Mouse (Mus musculus): Measurements from ENCODE around the gene Rexo5. TPM values are rescaled to one million over a fixed set of nuclear protein-coding genes. Genes with fewer than 3 reads are reported as not detected.

Gene Rexo5
- total and polyA plus RNA-seq, 2 experiments = 1.0 to 4.8 TPM

- H3K4me3 ChIP-seq (ENCODE audit: insufficient read depth, low read depth, low read length) = no peak overlapping the region
- DNase-seq (ENCODE audit: extremely low read depth, low read depth, low spot score) = no peak
- H3K27me3 ChIP-seq (ENCODE audit: control insufficient read depth, insufficient read depth, low read length) = no peaks in the 10 kb centered on the region
- H3K36me3 ChIP-seq (ENCODE audit: control insufficient read depth, insufficient read depth, low read length) = peaks cover 25% of the 10 kb centered on the region
- no peak overlapping the region for H3K27ac ChIP-seq (replicated peaks; ENCODE audit: insufficient read depth, low read depth, low read length)
- no peak overlapping the region for H3K9ac ChIP-seq (ENCODE audit: low read depth, low read length)
- no peak for TF ChIP-seq POLR2A (IDR thresholded peaks at IDR 0.05; ENCODE audit: extremely low read depth, insufficient read depth, low read length)
- TF ChIP-seq CTCF (IDR thresholded peaks at IDR 0.05; ENCODE audit: low read depth, low read length) = no peak
- H3K4me1 ChIP-seq (ENCODE audit: control insufficient read depth, insufficient read depth, low read length) = peaks cover 5% of the 10 kb centered on the region; the same call in 1 of the 2 replicates
- no peaks in the 10 kb centered on the region for H3K79me2 ChIP-seq (ENCODE audit: control insufficient read depth, insufficient read depth, low read length)
Observed at GRCm38 (mm10) chr7:119855031-119855430, 61.2 kb downstream of the Rexo5 start.

GRCm38 (mm10) chr7:119859476-119859875, 65.7 kb downstream of the Rexo5 start:
- peaks cover 6% of the 10 kb centered on the region for H3K79me2 ChIP-seq (ENCODE audit: control insufficient read depth, insufficient read depth, low read length)
- WGBS = 89% methylated on average over 6 of the region's 6 CpGs
- H3K36me3 ChIP-seq (ENCODE audit: control insufficient read depth, insufficient read depth, low read length) = peaks cover 26% of the 10 kb centered on the region
- no peak overlapping the region for H3K9ac ChIP-seq (ENCODE audit: low read depth, low read length)
- no peak overlapping the region for H3K4me3 ChIP-seq (ENCODE audit: insufficient read depth, low read depth, low read length)
- H3K27ac ChIP-seq (replicated peaks; ENCODE audit: insufficient read depth, low read depth, low read length) = no peak overlapping the region
- DNase-seq (ENCODE audit: extremely low read depth, low read depth, low spot score) = no peak
- TF ChIP-seq CTCF (IDR thresholded peaks at IDR 0.05; ENCODE audit: low read depth, low read length) (peak; percentile 51), POLR2A (IDR thresholded peaks at IDR 0.05; ENCODE audit: extremely low read depth, insufficient read depth, low read length) (no peak)
- no peaks in the 10 kb centered on the region for H3K27me3 ChIP-seq (ENCODE audit: control insufficient read depth, insufficient read depth, low read length)
- H3K4me1 ChIP-seq (ENCODE audit: control insufficient read depth, insufficient read depth, low read length) = peaks cover 6% of the 10 kb centered on the region

- no peak overlapping the region for H3K4me3 ChIP-seq (ENCODE audit: insufficient read depth, low read depth, low read length)
- peaks cover 26% of the 10 kb centered on the region for H3K36me3 ChIP-seq (ENCODE audit: control insufficient read depth, insufficient read depth, low read length)
- no peaks in the 10 kb centered on the region for H3K27me3 ChIP-seq (ENCODE audit: control insufficient read depth, insufficient read depth, low read length)
- no peak for TF ChIP-seq POLR2A (IDR thresholded peaks at IDR 0.05; ENCODE audit: extremely low read depth, insufficient read depth, low read length)
- no peak for TF ChIP-seq CTCF (IDR thresholded peaks at IDR 0.05; ENCODE audit: low read depth, low read length)
- H3K79me2 ChIP-seq (ENCODE audit: control insufficient read depth, insufficient read depth, low read length) = peaks cover 8% of the 10 kb centered on the region
- peaks cover 6% of the 10 kb centered on the region for H3K4me1 ChIP-seq (ENCODE audit: control insufficient read depth, insufficient read depth, low read length)
- no peak for DNase-seq (ENCODE audit: extremely low read depth, low read depth, low spot score)
- H3K9ac ChIP-seq (ENCODE audit: low read depth, low read length) = no peak overlapping the region
- WGBS = 87% methylated on average over 3 of the region's 3 CpGs
- H3K27ac ChIP-seq (replicated peaks; ENCODE audit: insufficient read depth, low read depth, low read length) = no peak overlapping the region
Observed at GRCm38 (mm10) chr7:119860116-119860515, 66.3 kb downstream of the Rexo5 start.

- peaks cover 10% of the 10 kb centered on the region for H3K4me1 ChIP-seq (ENCODE audit: control insufficient read depth, insufficient read depth, low read length)
- DNase-seq (ENCODE audit: extremely low read depth, low read depth, low spot score) = no peak
- TF ChIP-seq CTCF (IDR thresholded peaks at IDR 0.05; ENCODE audit: low read depth, low read length) = no peak
- no peak for TF ChIP-seq POLR2A (IDR thresholded peaks at IDR 0.05; ENCODE audit: extremely low read depth, insufficient read depth, low read length)
- H3K79me2 ChIP-seq (ENCODE audit: control insufficient read depth, insufficient read depth, low read length) = peaks cover 10% of the 10 kb centered on the region
- 84% methylated on average over 2 of the region's 2 CpGs for WGBS
- peaks cover 26% of the 10 kb centered on the region for H3K36me3 ChIP-seq (ENCODE audit: control insufficient read depth, insufficient read depth, low read length)
- no peaks in the 10 kb centered on the region for H3K27me3 ChIP-seq (ENCODE audit: control insufficient read depth, insufficient read depth, low read length)
- H3K9ac ChIP-seq (ENCODE audit: low read depth, low read length) = no peak overlapping the region
- H3K4me3 ChIP-seq (ENCODE audit: insufficient read depth, low read depth, low read length) = no peak overlapping the region
- H3K27ac ChIP-seq (replicated peaks; ENCODE audit: insufficient read depth, low read depth, low read length) = no peak overlapping the region
Observed at GRCm38 (mm10) chr7:119860554-119860953, 66.7 kb downstream of the Rexo5 start.

- no peak for TF ChIP-seq POLR2A (IDR thresholded peaks at IDR 0.05; ENCODE audit: extremely low read depth, insufficient read depth, low read length)
- no peak for TF ChIP-seq CTCF (IDR thresholded peaks at IDR 0.05; ENCODE audit: low read depth, low read length)
- Histone ChIP-seq H3K27ac (replicated peaks; ENCODE audit: insufficient read depth, low read depth, low read length) (no peak overlapping the region), H3K4me1 (ENCODE audit: control insufficient read depth, insufficient read depth, low read length) (peaks cover 11% of the 10 kb centered on the region), H3K79me2 (ENCODE audit: control insufficient read depth, insufficient read depth, low read length) (peaks cover 10% of the 10 kb centered on the region), H3K4me3 (ENCODE audit: insufficient read depth, low read depth, low read length) (no peak overlapping the region), H3K27me3 (ENCODE audit: control insufficient read depth, insufficient read depth, low read length) (no peaks in the 10 kb centered on the region), H3K9ac (ENCODE audit: low read depth, low read length) (no peak overlapping the region), H3K36me3 (ENCODE audit: control insufficient read depth, insufficient read depth, low read length) (peaks cover 26% of the 10 kb centered on the region)
- DNase-seq (ENCODE audit: extremely low read depth, low read depth, low spot score) = no peak
Observed at GRCm38 (mm10) chr7:119860971-119861334, 67.1 kb downstream of the Rexo5 start.

- DNase-seq (ENCODE audit: extremely low read depth, low read depth, low spot score) = no peak
- Histone ChIP-seq H3K4me3 (ENCODE audit: insufficient read depth, low read depth, low read length) (no peak overlapping the region), H3K9ac (ENCODE audit: low read depth, low read length) (no peak overlapping the region), H3K36me3 (ENCODE audit: control insufficient read depth, insufficient read depth, low read length) (peaks cover 24% of the 10 kb centered on the region), H3K27me3 (ENCODE audit: control insufficient read depth, insufficient read depth, low read length) (no peaks in the 10 kb centered on the region), H3K4me1 (ENCODE audit: control insufficient read depth, insufficient read depth, low read length) (peaks cover 16% of the 10 kb centered on the region), H3K27ac (replicated peaks; ENCODE audit: insufficient read depth, low read depth, low read length) (no peak overlapping the region), H3K79me2 (ENCODE audit: control insufficient read depth, insufficient read depth, low read length) (peaks cover 10% of the 10 kb centered on the region)
- WGBS = 53% methylated on average over 6 of the region's 6 CpGs
- TF ChIP-seq POLR2A (IDR thresholded peaks at IDR 0.05; ENCODE audit: extremely low read depth, insufficient read depth, low read length) (no peak), CTCF (IDR thresholded peaks at IDR 0.05; ENCODE audit: low read depth, low read length) (no peak)
Observed at GRCm38 (mm10) chr7:119861335-119862091, 67.7 kb downstream of the Rexo5 start.

All from liver, adult 2 months (tissue).